Mouse (Mus musculus) forebrain, embryonic 11.5 days (tissue): ENCODE data around the gene Sorbs2. TPM values are rescaled to one million over a fixed set of nuclear protein-coding genes. Genes with fewer than 3 reads are reported as not detected.

ENCODE experiments used
- polyA plus RNA-seq: library from polyadenylated mRNA; unstranded; fragments of >200 nt; fragmentation: Nextera tagmentation; extraction: Ambion mirVana; gene quantifications from 2 replicates; pipeline ENCODE4 v1.2.1, GENCODE M21; 2014

Sorbs2 gene
- polyA plus RNA-seq, 1 experiment from 2014 or later = 83.0 TPM

Other genes with a start within 250 kb of the Sorbs2 start
- gene F11, start 245.8 kb upstream of the Sorbs2 start, polyA plus RNA-seq = not detected in 2 replicates
- not detected in 2 replicates for gene Klkb1, start 212.9 kb upstream of the Sorbs2 start, polyA plus RNA-seq
- gene Gm45753, start 199.3 kb upstream of the Sorbs2 start, polyA plus RNA-seq = not detected in 2 replicates
- 0.69 and 1.6 TPM in 2 replicates for gene Cyp4v3, start 174.6 kb upstream of the Sorbs2 start, polyA plus RNA-seq
- 9.5 and 10.0 TPM in 2 replicates for gene Fam149a, start 125.5 kb upstream of the Sorbs2 start, polyA plus RNA-seq
- 0.86 and 1.3 TPM in 2 replicates for gene Tlr3, start 96.7 kb upstream of the Sorbs2 start, polyA plus RNA-seq